Mouse (Mus musculus) midbrain, postnatal 0 days (tissue): ENCODE results near the gene Wfdc5. TPM values are rescaled to one million over a fixed set of nuclear protein-coding genes. Genes with fewer than 3 reads are reported as not detected.

Experiments used
- ATAC-seq: fragments of 200-750 bp; cut with Nextera tagmentation; 2 replicates; pipeline ENCODE4 v1.8.0; 2017; ENCODE audit warnings: moderate number of reproducible peaks, mild to moderate bottlenecking, moderate TSS enrichment, moderate library complexity; ENCODE audit not compliant: low FRiP score
- DNase-seq: peaks from one replicate; pipeline ENCODE4 v3.0.0-alpha.2; 2015; ENCODE audit warnings: low spot score
- H3K27ac ChIP-seq: fragments of 300-500 bp; sonication (generic); 2 replicates; pipeline ENCODE4 v1.5.1; 2014; ENCODE audit warnings: low read depth, mild to moderate bottlenecking, low read length, mixed read lengths
- H3K27me3 ChIP-seq: fragments of 300-500 bp; sonication (generic); 2 replicates; pipeline ENCODE4 v1.6.1; 2014; ENCODE audit warnings: low read length, control low read depth, mixed read lengths; ENCODE audit not compliant: insufficient read depth
- H3K36me3 ChIP-seq: fragments of 300-500 bp; sonication (generic); 2 replicates; pipeline ENCODE4 v1.6.1; 2014; ENCODE audit warnings: low read length, control low read depth, mixed read lengths; ENCODE audit not compliant: insufficient read depth
- H3K4me1 ChIP-seq: fragments of 300-500 bp; sonication (generic); 2 replicates; pipeline ENCODE4 v1.6.1; 2014; ENCODE audit warnings: mild to moderate bottlenecking, control low read depth, antibody characterized with exemption, low read length, mixed read lengths; ENCODE audit not compliant: insufficient read depth
- H3K4me2 ChIP-seq: fragments of 300-500 bp; sonication (generic); 2 replicates; pipeline ENCODE4 v1.6.1; 2014; ENCODE audit warnings: low read depth, mild to moderate bottlenecking, low read length, mixed read lengths; ENCODE audit not compliant: poor library complexity, severe bottlenecking
- H3K4me3 ChIP-seq: fragments of 300-500 bp; sonication (generic); 2 replicates; pipeline ENCODE4 v1.5.1; 2014; ENCODE audit warnings: low read depth, mild to moderate bottlenecking, low read length, moderate library complexity
- H3K9ac ChIP-seq: fragments of 300-500 bp; sonication (generic); replicated peaks from 2 replicates; pipeline ENCODE4 v1.6.1; 2014; ENCODE audit warnings: mild to moderate bottlenecking, low read length, moderate library complexity, mixed read lengths; ENCODE audit not compliant: poor library complexity, severe bottlenecking
- H3K9me3 ChIP-seq: fragments of 300-500 bp; sonication (generic); 2 replicates; pipeline ENCODE4 v1.6.1; 2016; ENCODE audit warnings: low read length, control low read depth
- CTCF ChIP-seq: IDR thresholded peaks from 2 replicates; pipeline ENCODE4 v1.5.1; 2016; ENCODE audit warnings: antibody characterized with exemption, mild to moderate bottlenecking
- WGBS: fragments of 180-500 bp; shearing (Covaris S2); extraction: QIAGEN DNeasy Blood & Tissue Kit; methylation state at CpG from one replicate; pipeline ENCODE4 v1.1.7; 2014; 5-methylcytosine and 5-hydroxymethylcytosine counted together
- polyA plus RNA-seq: library from polyadenylated mRNA; unstranded; fragments of >200 nt; fragmentation: Nextera tagmentation; extraction: Ambion mirVana; gene quantifications from 2 replicates; pipeline ENCODE4 v1.2.1, GENCODE M21; 2015
- total RNA-seq: library from RNA; depleted of rRNA; stranded (reverse); fragments of >200 nt; gene quantifications from 2 replicates; pipeline ENCODE4 v1.2.3, GENCODE M21; 2014

Gene Wfdc5
- total and polyA plus RNA-seq, 2 experiments from 2014 or later: not detected

DNA sequence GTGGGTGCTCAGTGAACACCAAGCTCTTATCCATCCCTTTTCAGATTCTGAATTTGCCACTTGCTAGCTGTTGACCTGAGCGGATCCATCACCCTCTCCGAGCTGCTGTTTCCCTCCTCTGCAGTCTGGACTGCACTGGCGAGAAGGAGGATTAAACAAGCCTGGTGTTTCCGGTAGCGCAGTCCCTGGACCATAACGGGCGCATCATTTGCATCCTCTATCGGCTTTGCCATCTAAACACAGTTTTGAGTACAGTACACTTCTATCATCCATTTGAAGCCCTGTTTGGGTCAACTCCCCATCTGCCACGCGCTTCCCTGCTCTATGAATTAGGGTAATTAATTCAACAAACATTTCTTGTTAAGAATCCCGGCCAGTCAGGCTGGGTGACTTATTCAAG, 12.2 kb downstream of the Wfdc5 start:
- WGBS: 4% methylated on average over 11 of the region's 11 CpGs
- no peak overlapping the region for H3K27ac ChIP-seq
- H3K4me2 ChIP-seq: peak overlapping the region; percentile 58
- H3K4me3 ChIP-seq: peak overlapping the region; percentile 33
- H3K36me3 ChIP-seq: no peaks in the 10 kb centered on the region
- H3K9me3 ChIP-seq: no peaks in the 10 kb centered on the region
- no peak overlapping the region for H3K9ac ChIP-seq
- ATAC-seq: no peak
- TF ChIP-seq CTCF: no peak
- peaks cover 64% of the 10 kb centered on the region for H3K27me3 ChIP-seq
- no peaks in the 10 kb centered on the region for H3K4me1 ChIP-seq
- DNase-seq: no peak

DNA sequence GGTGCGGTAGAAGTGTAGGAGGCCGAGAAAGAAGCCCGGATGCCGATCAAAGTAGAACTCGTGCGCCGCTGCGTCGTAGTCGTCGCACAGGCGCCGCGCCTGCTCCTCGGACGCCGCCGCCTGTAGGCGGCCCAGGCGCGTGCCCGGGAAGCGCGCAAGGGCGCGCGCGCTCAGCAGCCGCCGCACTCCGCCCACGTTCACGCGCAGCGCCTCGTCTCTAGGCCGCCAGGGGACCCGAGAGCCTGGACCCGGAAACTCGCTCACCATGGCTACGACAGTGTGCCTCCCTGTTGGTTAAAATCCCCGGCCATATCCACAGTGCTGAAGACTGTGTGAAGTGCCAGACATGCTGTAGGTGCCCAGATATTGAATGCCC, 14.0 kb downstream of the Wfdc5 start:
- no peaks in the 10 kb centered on the region for H3K4me1 ChIP-seq
- H3K27ac ChIP-seq: no peak overlapping the region
- peak overlapping the region; percentile 40 for H3K4me3 ChIP-seq
- TF ChIP-seq CTCF: peak; percentile 38; the same call in 1 of the 2 replicates
- peak; percentile 75 for ATAC-seq
- 9% methylated on average over 40 of the region's 42 CpGs for WGBS
- DNase-seq: peak; percentile 60
- no peaks in the 10 kb centered on the region for H3K36me3 ChIP-seq
- H3K9ac ChIP-seq: peak overlapping the region; percentile 55; the same call in 1 of the 2 replicates
- H3K27me3 ChIP-seq: peaks cover 61% of the 10 kb centered on the region
- H3K9me3 ChIP-seq: no peaks in the 10 kb centered on the region
- peak overlapping the region; percentile 58 for H3K4me2 ChIP-seq

GRCm38 (mm10) chr2:164167752-164168570, 14.6 kb downstream of the Wfdc5 start:
- H3K4me2 ChIP-seq: peak overlapping the region; percentile 58
- H3K9me3 ChIP-seq: no peaks in the 10 kb centered on the region
- 12% methylated on average over 77 of the region's 90 CpGs for WGBS
- TF ChIP-seq CTCF: 0 out of 2 replicates have a peak, but pooled peaks have one; percentile 6
- no peaks in the 10 kb centered on the region for H3K36me3 ChIP-seq
- H3K27ac ChIP-seq: no peak overlapping the region; the same call in 1 of the 2 replicates
- peaks cover 61% of the 10 kb centered on the region for H3K27me3 ChIP-seq
- peak; percentile 89 for ATAC-seq
- peak overlapping the region; percentile 55 for H3K9ac ChIP-seq
- peak overlapping the region; percentile 40 for H3K4me3 ChIP-seq
- DNase-seq: peak; percentile 12
- no peaks in the 10 kb centered on the region for H3K4me1 ChIP-seq

DNA sequence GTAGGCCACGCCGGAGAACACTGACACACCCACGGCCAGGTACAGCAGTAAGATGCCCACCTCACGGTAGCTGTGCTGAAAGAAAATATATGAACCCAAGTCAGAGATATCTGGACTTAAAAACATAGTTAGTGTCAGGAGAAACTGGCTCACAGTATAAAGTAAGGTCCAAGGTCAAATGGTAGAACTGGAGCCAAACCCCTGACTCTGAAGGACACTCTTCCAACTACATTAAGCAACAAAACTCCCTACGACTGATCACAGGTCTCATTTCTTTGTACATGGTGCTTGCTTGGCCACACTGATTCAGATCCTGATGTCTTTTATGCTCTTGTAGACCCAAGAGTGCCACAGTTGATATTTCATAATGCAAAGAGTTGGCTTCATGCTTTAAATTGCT, 17.6 kb downstream of the Wfdc5 start:
- Histone ChIP-seq H3K4me2 (no peak overlapping the region), H3K27ac (no peak overlapping the region), H3K27me3 (peaks cover 42% of the 10 kb centered on the region), H3K4me1 (no peaks in the 10 kb centered on the region), H3K4me3 (no peak overlapping the region), H3K36me3 (no peaks in the 10 kb centered on the region), H3K9ac (no peak overlapping the region), H3K9me3 (no peaks in the 10 kb centered on the region)
- WGBS: 93% methylated on average over 5 of the region's 5 CpGs
- no peak for TF ChIP-seq CTCF
- no peak for DNase-seq
- no peak for ATAC-seq

GRCm38 (mm10) chr2:164161515-164162055, 21.0 kb downstream of the Wfdc5 start:
- ATAC-seq (no peak), DNase-seq (no peak)
- no peak for TF ChIP-seq CTCF
- WGBS: 85% methylated on average over 11 of the region's 11 CpGs
- no peaks in the 10 kb centered on the region for H3K4me1 ChIP-seq
- no peak overlapping the region for H3K9ac ChIP-seq
- H3K4me3 ChIP-seq: no peak overlapping the region
- H3K27ac ChIP-seq: no peak overlapping the region
- H3K36me3 ChIP-seq: no peaks in the 10 kb centered on the region
- H3K9me3 ChIP-seq: no peaks in the 10 kb centered on the region
- H3K4me2 ChIP-seq: no peak overlapping the region
- H3K27me3 ChIP-seq: peaks cover 8% of the 10 kb centered on the region

DNA sequence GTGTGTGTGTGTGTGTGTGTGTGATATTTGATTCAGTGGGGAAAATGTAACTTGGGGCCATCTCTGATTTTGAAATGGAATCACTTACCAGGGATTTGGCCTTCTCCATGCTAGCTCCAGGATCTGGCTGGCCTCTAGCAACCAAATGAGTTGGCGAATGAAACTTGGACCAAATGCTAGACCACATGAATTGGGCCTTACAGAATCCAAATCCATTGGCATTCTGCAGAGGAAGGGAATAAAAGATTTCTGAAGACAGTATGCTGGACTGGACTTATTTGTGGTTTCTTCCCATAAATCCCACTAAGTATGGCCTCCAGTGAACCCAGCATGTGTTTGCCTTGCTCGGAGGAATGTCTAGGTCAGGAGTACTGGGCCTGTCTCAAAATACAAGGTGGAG, 23.7 kb downstream of the Wfdc5 start:
- 90% methylated on average over 2 of the region's 2 CpGs for WGBS
- Histone ChIP-seq H3K27ac (no peak overlapping the region), H3K27me3 (no peaks in the 10 kb centered on the region), H3K4me3 (no peak overlapping the region), H3K36me3 (peaks cover 8% of the 10 kb centered on the region), H3K9ac (no peak overlapping the region), H3K4me1 (no peaks in the 10 kb centered on the region), H3K4me2 (no peak overlapping the region), H3K9me3 (no peaks in the 10 kb centered on the region)
- no peak for TF ChIP-seq CTCF
- ATAC-seq (no peak), DNase-seq (no peak)
